ENCODE assay signal across 24 mouse cellular contexts in the genomic region with DNA sequence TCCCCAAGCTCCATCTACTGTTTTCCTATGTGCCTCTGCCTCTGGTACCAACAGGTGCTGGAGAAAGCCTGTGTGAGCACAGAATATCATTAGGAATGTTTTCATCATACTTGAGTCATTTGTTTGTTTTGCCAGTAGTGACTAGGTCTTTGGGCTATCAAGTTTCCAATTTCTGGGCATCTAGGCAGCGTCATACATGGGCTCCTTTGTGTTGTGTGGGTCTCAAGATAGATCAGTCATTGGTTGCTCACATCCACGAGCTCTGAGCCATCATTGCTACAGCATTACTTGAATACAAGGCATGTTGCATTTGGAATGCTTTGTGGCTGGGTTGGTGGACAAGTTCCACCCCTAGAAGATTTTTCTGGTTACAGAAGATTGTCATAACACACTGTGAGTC. TPM values are rescaled to one million over a fixed set of nuclear protein-coding genes. Genes with fewer than 3 reads are reported as not detected.
"Had no signal": no experiment of that assay in that cellular context is flagged by ENCODE, and none has a peak within 500 bp of the region (broad histone marks: within the 10 kb centered on the region; RNA-seq: fewer than 3 reads in every experiment).

No protein-coding gene starts in this region.

- DNase-seq: gastrocnemius, postnatal 14 days; gastrocnemius, postnatal 36 days; heart, adult 11 months; heart, adult 2 months; heart, postnatal 10 days; heart, postnatal 4 days; kidney, adult 18-20 months; kidney, adult 8-10 months; kidney, postnatal 10 days; kidney, postnatal 25 days; kidney, postnatal 4 days; layer of hippocampus, adult 9-11 months; layer of hippocampus, postnatal 36 days; left cerebral cortex, postnatal 4 days had no signal

RNA-seq across cellular contexts. Expression of a gene that starts 7.0 kb away (rescaled TPM):
- total RNA-seq: gastrocnemius, adult 18-20 months; gastrocnemius, adult 8-10 months; gastrocnemius, postnatal 14 days; gastrocnemius, postnatal 36 days; heart, adult 2 months; heart, postnatal 10 days; heart, postnatal 25 days; heart, postnatal 4 days; layer of hippocampus, adult 2 months; layer of hippocampus, postnatal 14 days; layer of hippocampus, postnatal 36 days; left cerebral cortex, adult 18-20 months; left cerebral cortex, postnatal 10 days; left cerebral cortex, postnatal 25 days; left cerebral cortex, postnatal 4 days; liver, adult 2 months had no signal

RNA-seq across cellular contexts. Expression of a gene that starts 50.4 kb away (rescaled TPM):
- total RNA-seq: gastrocnemius, adult 18-20 months; gastrocnemius, adult 8-10 months; gastrocnemius, postnatal 14 days; gastrocnemius, postnatal 36 days; heart, adult 2 months; heart, postnatal 10 days; heart, postnatal 25 days; heart, postnatal 4 days; layer of hippocampus, adult 2 months; layer of hippocampus, postnatal 14 days; layer of hippocampus, postnatal 36 days; left cerebral cortex, adult 18-20 months; left cerebral cortex, adult 8-10 months; left cerebral cortex, postnatal 10 days; left cerebral cortex, postnatal 25 days; left cerebral cortex, postnatal 4 days; liver, adult 2 months had no signal

RNA-seq across cellular contexts. Expression of a gene that starts 55.4 kb away (rescaled TPM):
- total RNA-seq: gastrocnemius, adult 18-20 months; gastrocnemius, adult 8-10 months; gastrocnemius, postnatal 14 days; gastrocnemius, postnatal 36 days; heart, adult 2 months; heart, postnatal 10 days; heart, postnatal 25 days; heart, postnatal 4 days; layer of hippocampus, adult 2 months; layer of hippocampus, postnatal 14 days; layer of hippocampus, postnatal 36 days; left cerebral cortex, adult 18-20 months; left cerebral cortex, adult 8-10 months; left cerebral cortex, postnatal 10 days; left cerebral cortex, postnatal 25 days; left cerebral cortex, postnatal 4 days; liver, adult 2 months had no signal

RNA-seq across cellular contexts. Expression of a gene that starts 55.9 kb away (rescaled TPM):
- total RNA-seq: gastrocnemius, adult 18-20 months; gastrocnemius, adult 8-10 months; gastrocnemius, postnatal 14 days; gastrocnemius, postnatal 36 days; heart, adult 2 months; heart, postnatal 10 days; heart, postnatal 25 days; heart, postnatal 4 days; layer of hippocampus, adult 2 months; layer of hippocampus, postnatal 14 days; layer of hippocampus, postnatal 36 days; left cerebral cortex, adult 18-20 months; left cerebral cortex, adult 8-10 months; left cerebral cortex, postnatal 10 days; left cerebral cortex, postnatal 25 days; left cerebral cortex, postnatal 4 days; liver, adult 2 months had no signal
